ENCODE assay signal across 9 mouse cellular contexts in the genomic region with DNA sequence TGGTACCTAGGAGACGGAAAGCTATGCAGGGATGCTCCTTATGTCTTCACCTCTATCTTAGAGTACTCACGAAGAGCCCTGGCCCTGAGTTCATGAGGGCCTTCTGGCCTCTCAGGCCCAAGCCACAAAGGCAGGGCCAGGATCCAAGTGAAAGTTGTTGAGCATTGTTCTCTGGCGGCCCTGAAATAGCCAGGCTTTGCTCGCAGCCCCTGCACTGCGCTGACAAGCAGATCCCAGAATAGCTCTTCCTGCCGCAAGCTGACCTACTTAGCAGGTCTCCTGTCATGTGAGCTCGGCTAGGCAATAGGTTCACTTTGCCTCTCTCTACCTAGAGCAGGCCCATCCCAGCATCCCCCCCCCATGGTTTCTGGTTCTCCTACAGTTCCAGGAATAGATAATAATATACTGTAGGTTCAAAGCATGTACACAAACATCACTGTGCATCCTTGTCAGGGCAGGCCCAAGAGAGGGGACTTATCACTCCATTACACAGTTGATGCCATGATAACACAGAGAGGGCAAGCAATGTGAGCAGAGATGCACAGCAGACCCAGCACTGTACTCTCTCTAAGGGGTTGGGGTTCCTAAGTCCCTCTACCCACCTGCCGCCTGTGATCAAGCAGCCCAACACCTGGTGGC. TPM values are rescaled to one million over a fixed set of nuclear protein-coding genes. Genes with fewer than 3 reads are reported as not detected.
A peak's percentile ranks its signal among the peaks of the same experiment; 100 is the strongest.
DNase-seq lines count a peak whose midpoint lies in the region; ATAC-seq lines count a peak whose summit lies in the region.
"Had no signal": no experiment of that assay in that cellular context is flagged by ENCODE, and none has a peak within 500 bp of the region (broad histone marks: within the 10 kb centered on the region; RNA-seq: fewer than 3 reads in every experiment).

No protein-coding gene starts in this region.

- peak overlapping the region; percentile 99 to 100 for H3K27ac ChIP-seq in heart, embryonic 14.5 days (replicated peaks in 1 of 2; ENCODE audit: control insufficient read depth in 1 of 2, insufficient read depth in 1 of 2, low read depth in 2 of 2, low read length in 2 of 2)
- H3K27ac ChIP-seq in neural tube, embryonic 15.5 days (replicated peaks) = peak overlapping the region; percentile 43; the same call in 1 of the 2 replicates
- H3K27ac ChIP-seq: limb, embryonic 13.5 days had no signal

- no peaks in the 10 kb centered on the region for H3K36me3 ChIP-seq in heart, embryonic 14.5 days (ENCODE audit: control insufficient read depth, insufficient read depth, low read length)
- H3K36me3 ChIP-seq in neural tube, embryonic 15.5 days = no peaks in the 10 kb centered on the region
- H3K36me3 ChIP-seq: limb, embryonic 13.5 days had no signal

- no peaks in the 10 kb centered on the region for H3K27me3 ChIP-seq in heart, embryonic 14.5 days (ENCODE audit: control insufficient read depth, insufficient read depth, low read length)
- no peaks in the 10 kb centered on the region for H3K27me3 ChIP-seq in neural tube, embryonic 15.5 days (replicated peaks)
- H3K27me3 ChIP-seq: limb, embryonic 13.5 days had no signal

- H3K9me3 ChIP-seq in heart, embryonic 14.5 days (ENCODE audit: control insufficient read depth, low read length) = no peaks in the 10 kb centered on the region
- no peaks in the 10 kb centered on the region for H3K9me3 ChIP-seq in neural tube, embryonic 15.5 days (replicated peaks)
- H3K9me3 ChIP-seq: limb, embryonic 13.5 days had no signal

- peak; percentile 66 for DNase-seq in ovary, adult 18-20 months (ENCODE audit: low spot score)
- DNase-seq in ovary, postnatal 10 days (ENCODE audit: low spot score) = no peak
- peak; percentile 85 to 90 for DNase-seq in cerebellum, postnatal 36 days
- DNase-seq in left cerebral cortex, postnatal 10 days (ENCODE audit: extremely low spot score in 1 of 2, low spot score in 2 of 2) = peak; percentile 36 to 77
- DNase-seq in thymus, postnatal 4 days = peak; percentile 75
- no peak for DNase-seq in yolk sac, embryonic 10.5 days (ENCODE audit: low spot score)

- intact Hi-C loops in left cerebral cortex, postnatal 10 days (cut with DNase I) = no loop called here

- H3K9ac ChIP-seq in heart, embryonic 14.5 days (ENCODE audit: low read length) = peak overlapping the region; percentile 82
- H3K9ac ChIP-seq in neural tube, embryonic 15.5 days (replicated peaks) = no peak overlapping the region
- H3K9ac ChIP-seq: limb, embryonic 13.5 days had no signal

- H3K4me2 ChIP-seq in heart, embryonic 14.5 days (ENCODE audit: low read length) = peak overlapping the region; percentile 60
- H3K4me2 ChIP-seq in neural tube, embryonic 15.5 days = no peak overlapping the region
- H3K4me2 ChIP-seq: limb, embryonic 13.5 days had no signal

- ATAC-seq in heart, embryonic 14.5 days (ENCODE audit: insufficient number of reproducible peaks, insufficient read depth, low FRiP score, low read depth) = peak; percentile 78
- no peak for ATAC-seq in neural tube, embryonic 15.5 days (ENCODE audit: low FRiP score)

- peaks cover 39 to 58% of the 10 kb centered on the region in 2 experiments for H3K4me1 ChIP-seq in heart, embryonic 14.5 days (ENCODE audit: control insufficient read depth in 2 of 2, insufficient read depth in 2 of 2, low read length in 2 of 2)
- H3K4me1 ChIP-seq in neural tube, embryonic 15.5 days = peaks cover 15% of the 10 kb centered on the region

- 13% methylated on average over 8 of the region's 8 CpGs for WGBS in heart, embryonic 14.5 days
- 53% methylated on average over 8 of the region's 8 CpGs for whole genome bisulfite sequencing in neural tube, embryonic 15.5 days

- H3K4me3 ChIP-seq in heart, embryonic 14.5 days (ENCODE audit: control insufficient read depth in 1 of 2, insufficient read depth in 1 of 2, low read depth in 1 of 2, low read length in 2 of 2) = peak overlapping the region; percentile 34 to 40
- no peak overlapping the region for H3K4me3 ChIP-seq in neural tube, embryonic 15.5 days (replicated peaks)
- H3K4me3 ChIP-seq: limb, embryonic 13.5 days had no signal

RNA-seq across cellular contexts. Expression of a gene that starts 25.3 kb away (rescaled TPM):
- polyA plus RNA-seq in heart, embryonic 14.5 days (2014; fragmentation: Nextera tagmentation; extraction: Ambion mirVana) = not detected in 2 replicates
- not detected for total RNA-seq in left cerebral cortex, postnatal 10 days (2021)
- not detected in 2 replicates for polyA plus RNA-seq in neural tube, embryonic 15.5 days (2015; fragmentation: Nextera tagmentation; extraction: Ambion mirVana)
- polyA plus RNA-seq: limb, embryonic 13.5 days had no signal

RNA-seq across cellular contexts. Expression of a gene that starts 43.7 kb away (rescaled TPM):
- polyA plus RNA-seq in heart, embryonic 14.5 days (2014; fragmentation: Nextera tagmentation; extraction: Ambion mirVana) = 104 and 109 TPM in 2 replicates
- total RNA-seq in left cerebral cortex, postnatal 10 days (2021) = 10 to 100 TPM; 62.2 to 62.5 TPM
- polyA plus RNA-seq in neural tube, embryonic 15.5 days (2015; fragmentation: Nextera tagmentation; extraction: Ambion mirVana) = 80.2 and 81.1 TPM in 2 replicates

RNA-seq across cellular contexts. Expression of a gene that starts 52.6 kb away (rescaled TPM):
- polyA plus RNA-seq in heart, embryonic 14.5 days (2014; fragmentation: Nextera tagmentation; extraction: Ambion mirVana) = 24.2 and 27.1 TPM in 2 replicates
- total RNA-seq in left cerebral cortex, postnatal 10 days (2021) = 1 to 10 TPM; 7.0 to 9.0 TPM
- 1.4 and 2.1 TPM in 2 replicates for polyA plus RNA-seq in neural tube, embryonic 15.5 days (2015; fragmentation: Nextera tagmentation; extraction: Ambion mirVana)

Comparison
In these comparisons a context has a peak if more than half of its experiments do, and no peak if none do; other contexts are left out.
1. DNase-seq: peak in ovary, adult 18-20 months (single experiment), cerebellum, postnatal 36 days (2 of 2), left cerebral cortex, postnatal 10 days (2 of 2) and thymus, postnatal 4 days (single experiment); none in ovary, postnatal 10 days (single experiment) and yolk sac, embryonic 10.5 days (single experiment).